Mouse (Mus musculus) hindbrain, embryonic 12.5 days (tissue): ENCODE measurements at regions not wholly inside any gene's neighbourhood (a gene's known extent, or its start where the extent isn't known, plus 50 kb on each side); places are given as distances from the start of the nearest gene placed in this dataset.

Experiments
- ATAC-seq: fragments of 200-750 bp; cut with Nextera tagmentation; 2 replicates; pipeline ENCODE4 v1.8.0; 2017; ENCODE audit warnings: moderate TSS enrichment; ENCODE audit not compliant: low FRiP score
- H3K27ac ChIP-seq: fragments of 300-500 bp; sonication (generic); 2 replicates; pipeline ENCODE4 v1.5.1; 2016; ENCODE audit warnings: mild to moderate bottlenecking
- H3K27me3 ChIP-seq: fragments of 300-500 bp; sonication (generic); 2 replicates; pipeline ENCODE4 v1.6.1; 2016; ENCODE audit warnings: mild to moderate bottlenecking
- H3K36me3 ChIP-seq: fragments of 300-500 bp; sonication (generic); 2 replicates; pipeline ENCODE4 v1.6.1; 2016; ENCODE audit warnings: mild to moderate bottlenecking
- H3K4me1 ChIP-seq: fragments of 300-500 bp; sonication (generic); 2 replicates; pipeline ENCODE4 v1.6.1; 2016
- H3K4me2 ChIP-seq: fragments of 300-500 bp; sonication (generic); replicated peaks from 2 replicates; pipeline ENCODE4 v1.6.1; 2016; ENCODE audit warnings: mild to moderate bottlenecking
- H3K4me3 ChIP-seq: fragments of 300-500 bp; sonication (generic); 2 replicates; pipeline ENCODE4 v1.5.1; 2016; ENCODE audit warnings: mild to moderate bottlenecking
- H3K9ac ChIP-seq: fragments of 300-500 bp; sonication (generic); 2 replicates; pipeline ENCODE4 v1.6.1; 2016; ENCODE audit warnings: mild to moderate bottlenecking, moderate library complexity
- H3K9me3 ChIP-seq: fragments of 300-500 bp; sonication (generic); replicated peaks from 2 replicates; pipeline ENCODE4 v1.6.1; 2016; ENCODE audit warnings: mild to moderate bottlenecking
- WGBS: fragments of 180-500 bp; shearing (Covaris S2); methylation state at CpG from one replicate; pipeline ENCODE4 v1.1.7; 2016; 5-methylcytosine and 5-hydroxymethylcytosine counted together

DNA sequence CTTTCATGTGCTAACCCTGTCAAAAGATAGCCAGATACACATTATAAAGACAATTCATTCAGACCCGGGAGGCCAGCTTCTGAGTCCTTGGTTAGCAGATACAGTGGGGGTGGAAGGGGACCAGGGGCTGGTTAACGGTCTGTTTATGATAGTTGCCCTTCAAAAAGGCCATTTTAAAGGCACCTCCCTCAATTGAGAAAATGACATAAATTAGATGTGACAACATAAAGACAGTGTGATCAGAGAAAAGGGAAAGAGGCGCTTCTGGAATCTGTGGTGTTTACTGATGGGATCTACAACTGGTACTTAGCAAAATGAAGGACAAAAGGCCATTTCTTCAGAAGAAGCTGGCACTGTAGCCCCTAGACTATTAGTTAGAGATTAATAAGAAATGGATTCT is 1391.4 kb upstream of the Lrrc6 start:
- ATAC-seq = peak; percentile 35; the same call in 1 of the 2 replicates
- Histone ChIP-seq H3K27ac (no peak overlapping the region), H3K27me3 (no peaks in the 10 kb centered on the region), H3K36me3 (no peaks in the 10 kb centered on the region), H3K9ac (no peak overlapping the region), H3K4me1 (peaks cover 9% of the 10 kb centered on the region; the same call in 1 of the 2 replicates), H3K9me3 (no peaks in the 10 kb centered on the region), H3K4me3 (no peak overlapping the region), H3K4me2 (no peak overlapping the region)
- WGBS = 48% methylated on average over 3 of the region's 3 CpGs

GRCm38 (mm10) chr15:67890612-67891304 is 1390.0 kb upstream of the Lrrc6 start:
- H3K36me3 ChIP-seq = no peaks in the 10 kb centered on the region
- 47% methylated on average over 3 of the region's 3 CpGs for WGBS
- H3K27me3 ChIP-seq = no peaks in the 10 kb centered on the region
- H3K9ac ChIP-seq = no peak overlapping the region
- H3K4me3 ChIP-seq = no peak overlapping the region
- H3K9me3 ChIP-seq = no peaks in the 10 kb centered on the region
- peak overlapping the region; percentile 30; the same call in 1 of the 2 replicates for H3K27ac ChIP-seq
- ATAC-seq = peak; percentile 53; the same call in 1 of the 2 replicates
- H3K4me2 ChIP-seq = no peak overlapping the region
- peaks cover 9% of the 10 kb centered on the region; the same call in 1 of the 2 replicates for H3K4me1 ChIP-seq

DNA sequence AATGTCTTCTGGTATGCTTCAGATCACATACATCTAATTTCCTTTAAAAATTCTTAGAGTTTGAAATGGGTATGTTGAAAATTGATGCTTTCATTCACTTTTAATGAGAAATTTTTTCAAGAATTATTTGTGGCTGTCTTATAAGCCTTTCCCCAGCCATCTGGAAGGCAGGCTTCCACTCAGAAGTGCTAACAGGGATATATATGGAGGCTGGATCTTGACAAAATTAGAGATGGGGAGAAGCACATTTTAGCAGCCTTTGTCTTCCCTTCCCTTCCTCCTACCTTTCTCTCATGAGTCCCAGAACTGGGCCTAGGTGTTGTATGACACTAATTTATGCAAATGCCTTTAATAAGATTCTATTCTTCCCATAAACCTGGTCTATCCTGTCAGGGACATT is 1387.8 kb upstream of the Lrrc6 start:
- Histone ChIP-seq H3K9ac (no peak overlapping the region), H3K27me3 (no peaks in the 10 kb centered on the region), H3K4me2 (no peak overlapping the region), H3K27ac (no peak overlapping the region), H3K4me1 (peaks cover 9% of the 10 kb centered on the region; the same call in 1 of the 2 replicates), H3K9me3 (no peaks in the 10 kb centered on the region), H3K4me3 (no peak overlapping the region), H3K36me3 (no peaks in the 10 kb centered on the region)
- no peak for ATAC-seq

DNA sequence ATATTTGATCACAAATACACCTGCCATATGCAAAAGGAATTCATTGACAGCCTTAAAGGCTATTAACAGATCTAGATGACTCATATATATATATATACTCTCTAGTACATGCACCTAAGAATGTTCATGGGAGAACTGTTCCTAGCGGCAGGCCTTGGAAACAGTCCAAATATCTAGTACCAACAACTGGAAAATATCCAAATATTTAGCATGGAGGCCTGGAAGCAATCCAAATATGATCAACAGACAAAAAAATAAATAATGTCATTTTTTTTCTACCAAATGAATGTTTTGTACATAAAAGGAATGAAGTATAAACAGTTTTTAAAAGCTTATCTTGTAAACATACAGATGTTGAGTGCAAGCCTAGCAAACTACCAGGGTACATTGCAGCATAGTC is 1354.6 kb upstream of the Lrrc6 start:
- Histone ChIP-seq H3K27ac (no peak overlapping the region), H3K4me1 (no peaks in the 10 kb centered on the region), H3K4me2 (no peak overlapping the region), H3K9ac (no peak overlapping the region), H3K9me3 (no peaks in the 10 kb centered on the region), H3K4me3 (no peak overlapping the region), H3K27me3 (no peaks in the 10 kb centered on the region), H3K36me3 (no peaks in the 10 kb centered on the region)
- 80% methylated on average over 1 of the region's 1 CpGs for WGBS
- ATAC-seq = no peak

DNA sequence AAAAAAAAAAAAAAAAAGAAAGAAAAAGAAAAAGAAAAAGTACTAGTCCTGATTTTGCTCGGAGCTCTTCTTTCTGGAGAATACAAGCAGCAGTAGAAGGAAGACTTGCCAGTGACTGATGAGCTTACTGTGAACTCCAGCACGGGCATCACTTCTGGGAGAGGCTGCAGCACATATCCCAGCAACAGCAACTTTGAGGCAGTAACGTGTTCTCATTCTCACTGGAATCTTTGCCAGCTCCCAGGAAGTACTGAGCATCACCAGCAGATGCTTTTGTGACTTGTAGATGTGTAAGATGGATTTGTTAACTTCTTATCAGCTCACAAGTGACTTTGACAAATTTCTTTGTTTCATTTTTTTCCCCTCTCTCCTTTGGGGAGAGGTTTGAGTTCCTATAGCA is 1349.4 kb upstream of the Lrrc6 start:
- 79% methylated on average over 3 of the region's 3 CpGs for WGBS
- no peaks in the 10 kb centered on the region for H3K9me3 ChIP-seq
- H3K4me3 ChIP-seq = no peak overlapping the region
- H3K4me2 ChIP-seq = no peak overlapping the region
- no peak overlapping the region for H3K9ac ChIP-seq
- ATAC-seq = no peak
- no peaks in the 10 kb centered on the region for H3K27me3 ChIP-seq
- H3K36me3 ChIP-seq = no peaks in the 10 kb centered on the region
- no peak overlapping the region for H3K27ac ChIP-seq
- H3K4me1 ChIP-seq = no peaks in the 10 kb centered on the region

DNA sequence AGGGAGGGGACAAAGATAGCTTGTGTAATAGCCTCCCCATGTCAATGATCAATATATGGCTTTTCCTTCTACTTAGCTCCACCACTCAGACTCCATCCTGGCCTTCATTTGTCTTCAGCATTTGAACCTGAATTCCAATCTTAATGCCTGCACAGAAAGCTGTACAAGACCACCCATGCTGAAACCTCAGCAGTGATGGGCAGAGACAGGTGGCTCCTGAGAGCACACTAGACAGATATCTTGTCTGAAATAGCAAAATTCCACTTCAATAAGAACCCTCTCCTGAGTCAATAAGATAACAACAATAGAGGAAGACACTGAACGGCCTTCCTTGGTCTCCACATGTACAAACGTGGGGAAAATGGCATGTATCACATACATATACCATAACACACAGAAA is 1345.0 kb upstream of the Lrrc6 start:
- Histone ChIP-seq H3K27ac (no peak overlapping the region), H3K4me2 (no peak overlapping the region), H3K27me3 (no peaks in the 10 kb centered on the region), H3K4me1 (no peaks in the 10 kb centered on the region), H3K4me3 (no peak overlapping the region), H3K9me3 (no peaks in the 10 kb centered on the region), H3K9ac (no peak overlapping the region), H3K36me3 (no peaks in the 10 kb centered on the region)
- no peak for ATAC-seq
- WGBS = 74% methylated on average over 2 of the region's 2 CpGs

DNA sequence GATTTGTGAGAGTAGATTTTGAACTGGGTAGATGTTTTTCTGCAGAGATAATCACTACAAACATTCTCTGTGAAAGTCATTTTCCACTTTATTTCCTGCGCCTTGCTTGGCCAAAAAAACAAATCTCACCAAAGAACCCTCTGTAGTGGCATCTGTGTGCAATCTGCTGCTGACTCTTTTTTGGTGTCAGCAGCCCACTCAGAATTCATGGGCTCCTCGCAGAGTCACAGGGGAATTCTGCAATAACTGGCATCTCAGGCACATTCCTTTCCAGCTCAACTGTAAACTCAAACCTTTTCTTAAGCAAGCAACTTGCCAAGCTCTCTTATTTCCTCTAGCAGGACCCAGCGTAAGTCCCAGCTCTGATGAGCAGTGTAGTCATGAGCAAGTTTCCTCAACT is 1340.0 kb upstream of the Lrrc6 start:
- H3K4me3 ChIP-seq = no peak overlapping the region
- no peak overlapping the region for H3K27ac ChIP-seq
- 87% methylated on average over 3 of the region's 3 CpGs for whole genome bisulfite sequencing
- H3K4me1 ChIP-seq = no peaks in the 10 kb centered on the region
- no peaks in the 10 kb centered on the region for H3K27me3 ChIP-seq
- no peak overlapping the region for H3K4me2 ChIP-seq
- no peak for ATAC-seq
- no peaks in the 10 kb centered on the region for H3K36me3 ChIP-seq
- no peaks in the 10 kb centered on the region for H3K9me3 ChIP-seq
- H3K9ac ChIP-seq = no peak overlapping the region

DNA sequence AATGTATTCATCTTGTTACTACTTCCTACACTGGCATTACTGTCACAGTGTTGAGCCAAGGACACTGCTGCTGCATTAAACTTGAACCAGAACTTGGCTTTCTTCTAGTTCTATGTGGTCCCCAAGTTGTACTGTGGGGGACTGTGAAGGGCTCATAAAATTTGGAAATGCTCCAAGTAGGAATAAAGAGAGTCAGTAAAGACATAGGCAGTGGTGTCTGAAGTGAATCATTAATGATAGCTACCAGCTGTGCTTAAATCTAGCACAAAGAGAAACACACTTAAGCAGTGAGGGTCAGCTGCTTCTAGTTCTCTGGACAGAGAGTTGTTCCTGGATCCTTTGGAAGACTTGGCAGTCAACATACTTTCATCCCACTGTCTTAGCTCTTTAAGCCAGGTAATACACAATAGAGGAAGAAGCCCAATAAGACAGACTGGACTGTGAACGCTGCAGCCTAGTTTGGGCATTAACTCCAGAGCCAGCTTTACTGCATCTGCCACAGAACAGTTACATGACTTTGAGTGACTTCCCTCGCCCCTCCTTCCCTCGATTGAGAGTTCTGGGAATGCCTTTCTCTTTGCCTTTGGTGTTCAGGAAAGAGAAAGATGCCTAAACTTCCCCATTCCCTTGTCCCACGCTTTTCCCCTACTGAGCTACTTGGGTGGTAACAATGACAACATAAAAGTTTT is 1325.2 kb upstream of the Lrrc6 start:
- no peaks in the 10 kb centered on the region for H3K27me3 ChIP-seq
- no peak overlapping the region for H3K27ac ChIP-seq
- no peak for ATAC-seq
- WGBS = 78% methylated on average over 4 of the region's 4 CpGs
- H3K9me3 ChIP-seq = no peaks in the 10 kb centered on the region
- no peak overlapping the region for H3K4me2 ChIP-seq
- H3K9ac ChIP-seq = no peak overlapping the region
- no peak overlapping the region for H3K4me3 ChIP-seq
- no peaks in the 10 kb centered on the region for H3K4me1 ChIP-seq
- H3K36me3 ChIP-seq = no peaks in the 10 kb centered on the region

- no peaks in the 10 kb centered on the region for H3K36me3 ChIP-seq
- H3K4me1 ChIP-seq = no peaks in the 10 kb centered on the region
- no peaks in the 10 kb centered on the region for H3K27me3 ChIP-seq
- no peak overlapping the region for H3K27ac ChIP-seq
- H3K4me2 ChIP-seq = no peak overlapping the region
- no peaks in the 10 kb centered on the region for H3K9me3 ChIP-seq
- ATAC-seq = no peak
- H3K9ac ChIP-seq = no peak overlapping the region
- no peak overlapping the region for H3K4me3 ChIP-seq
- 79% methylated on average over 3 of the region's 3 CpGs for WGBS
Measured at GRCm38 (mm10) chr15:67823226-67823625, 1322.5 kb upstream of the Lrrc6 start.

- Histone ChIP-seq H3K27ac (no peak overlapping the region), H3K9me3 (no peaks in the 10 kb centered on the region), H3K36me3 (no peaks in the 10 kb centered on the region), H3K9ac (no peak overlapping the region), H3K4me2 (no peak overlapping the region), H3K4me1 (no peaks in the 10 kb centered on the region), H3K27me3 (no peaks in the 10 kb centered on the region), H3K4me3 (no peak overlapping the region)
- no peak for ATAC-seq
- 76% methylated on average over 1 of the region's 1 CpGs for WGBS
Measured at GRCm38 (mm10) chr15:67799871-67800270, 1299.2 kb upstream of the Lrrc6 start.

GRCm38 (mm10) chr15:67795578-67795977 is 1294.9 kb upstream of the Lrrc6 start:
- Histone ChIP-seq H3K9me3 (no peaks in the 10 kb centered on the region), H3K4me1 (no peaks in the 10 kb centered on the region), H3K27me3 (no peaks in the 10 kb centered on the region), H3K9ac (no peak overlapping the region), H3K4me3 (no peak overlapping the region), H3K27ac (no peak overlapping the region), H3K36me3 (no peaks in the 10 kb centered on the region), H3K4me2 (no peak overlapping the region)
- WGBS = 86% methylated on average over 2 of the region's 2 CpGs
- no peak for ATAC-seq

- Histone ChIP-seq H3K36me3 (no peaks in the 10 kb centered on the region), H3K4me2 (no peak overlapping the region), H3K4me1 (no peaks in the 10 kb centered on the region), H3K9ac (no peak overlapping the region), H3K9me3 (no peaks in the 10 kb centered on the region), H3K27ac (no peak overlapping the region), H3K27me3 (no peaks in the 10 kb centered on the region), H3K4me3 (no peak overlapping the region)
- no peak for ATAC-seq
Measured at GRCm38 (mm10) chr15:67792822-67793221, 1292.1 kb upstream of the Lrrc6 start.

- H3K9ac ChIP-seq = no peak overlapping the region
- H3K9me3 ChIP-seq = no peaks in the 10 kb centered on the region
- no peak overlapping the region for H3K4me3 ChIP-seq
- no peaks in the 10 kb centered on the region for H3K4me1 ChIP-seq
- no peak overlapping the region for H3K4me2 ChIP-seq
- no peak for ATAC-seq
- H3K27me3 ChIP-seq = no peaks in the 10 kb centered on the region
- H3K36me3 ChIP-seq = no peaks in the 10 kb centered on the region
- no peak overlapping the region for H3K27ac ChIP-seq
Measured at GRCm38 (mm10) chr15:67788587-67788986, 1287.9 kb upstream of the Lrrc6 start.
